Mouse (Mus musculus) lung, postnatal 25 days (tissue): ENCODE results near the gene Sfxn3.
"Not testable (repeated sequence)": the region's sequence is repeated elsewhere in the genome, so short reads cannot be mapped to it uniquely, and the experiment has no call there.

Experiments used
- DNase-seq: peaks from one replicate; pipeline ENCODE4 v3.0.0; 2022; ENCODE audit warnings: low spot score

The Sfxn3 gene

GRCm38 (mm10) chr19:45018351-45018831 lies 28.9 kb upstream of the Sfxn3 start:
- DNase-seq = no peak

GRCm38 (mm10) chr19:45020348-45020747 lies 27.0 kb upstream of the Sfxn3 start:
- peak; percentile 43 for DNase-seq

- DNase-seq = no peak
Measured at GRCm38 (mm10) chr19:45021362-45021761, 25.9 kb upstream of the Sfxn3 start.

GRCm38 (mm10) chr19:45023993-45024392 lies 23.3 kb upstream of the Sfxn3 start:
- no peak for DNase-seq

GRCm38 (mm10) chr19:45024775-45025174 lies 22.5 kb upstream of the Sfxn3 start:
- DNase-seq = no peak

GRCm38 (mm10) chr19:45025937-45026568 lies 21.2 kb upstream of the Sfxn3 start:
- DNase-seq = no peak

GRCm38 (mm10) chr19:45026958-45027670 lies 20.2 kb upstream of the Sfxn3 start:
- no peak for DNase-seq

- DNase-seq = no peak
Measured at GRCm38 (mm10) chr19:45027848-45028247, 19.5 kb upstream of the Sfxn3 start.

- DNase-seq = no peak
Measured at GRCm38 (mm10) chr19:45028746-45029145, 18.6 kb upstream of the Sfxn3 start.

GRCm38 (mm10) chr19:45029571-45029970 lies 17.7 kb upstream of the Sfxn3 start:
- no peak for DNase-seq

- peak; percentile 59 for DNase-seq
Measured at GRCm38 (mm10) chr19:45030111-45030510, 17.2 kb upstream of the Sfxn3 start.

GRCm38 (mm10) chr19:45030746-45031693 lies 16.3 kb upstream of the Sfxn3 start:
- DNase-seq = peak; percentile 89

- peak; percentile 85 for DNase-seq
Measured at GRCm38 (mm10) chr19:45031780-45032179, 15.5 kb upstream of the Sfxn3 start.

GRCm38 (mm10) chr19:45032570-45033332 lies 14.6 kb upstream of the Sfxn3 start:
- DNase-seq = no peak

- peak; percentile 71 for DNase-seq
Measured at GRCm38 (mm10) chr19:45036867-45037266, 10.4 kb upstream of the Sfxn3 start.

- not testable (repeated sequence) for DNase-seq
Measured at GRCm38 (mm10) chr19:45038198-45038597, 9.1 kb upstream of the Sfxn3 start.

- no peak for DNase-seq
Measured at GRCm38 (mm10) chr19:45040214-45040613, 7.1 kb upstream of the Sfxn3 start.

GRCm38 (mm10) chr19:45044389-45044927 lies 2.8 kb upstream of the Sfxn3 start:
- DNase-seq = no peak

GRCm38 (mm10) chr19:45045236-45045635 lies 2.1 kb upstream of the Sfxn3 start:
- no peak for DNase-seq

GRCm38 (mm10) chr19:45045651-45046050 lies 1.7 kb upstream of the Sfxn3 start, which contains the start of gene Pdzd7:
TSS of gene Pdzd7 (minus strand) at chr19:45045717.
- no peak for DNase-seq
